Mouse (Mus musculus): ENCODE results near the gene Med16.

- TF ChIP-seq CTCF (IDR thresholded peaks at IDR 0.05; ENCODE audit: extremely low read depth, insufficient read length, insufficient replicate concordance, low read depth, low read length) (no peak), POLR2A (IDR thresholded peaks at IDR 0.05; ENCODE audit: low read depth, low read length) (no peak)
Observed at GRCm38 (mm10) chr10:79881981-79882380, 26.7 kb downstream of the Med16 start.

All from small intestine, adult 2 months (tissue).